Mouse (Mus musculus) hematopoietic multipotent progenitor cell, adult 10-12 weeks (in vitro differentiated cells): ENCODE results near the gene Nup37. TPM values are rescaled to one million over a fixed set of nuclear protein-coding genes. Genes with fewer than 3 reads are reported as not detected.

ENCODE experiments used
- polyA plus RNA-seq: library from polyadenylated mRNA; stranded (reverse); fragments of >175 nt; gene quantifications from 2 replicates; pipeline ENCODE4 v1.2.3, GENCODE M21; 2012; ENCODE audit warnings: low replicate concordance

The Nup37 gene
- polyA plus RNA-seq, result 0.14 and 1.5 TPM in 2 replicates

DNA sequence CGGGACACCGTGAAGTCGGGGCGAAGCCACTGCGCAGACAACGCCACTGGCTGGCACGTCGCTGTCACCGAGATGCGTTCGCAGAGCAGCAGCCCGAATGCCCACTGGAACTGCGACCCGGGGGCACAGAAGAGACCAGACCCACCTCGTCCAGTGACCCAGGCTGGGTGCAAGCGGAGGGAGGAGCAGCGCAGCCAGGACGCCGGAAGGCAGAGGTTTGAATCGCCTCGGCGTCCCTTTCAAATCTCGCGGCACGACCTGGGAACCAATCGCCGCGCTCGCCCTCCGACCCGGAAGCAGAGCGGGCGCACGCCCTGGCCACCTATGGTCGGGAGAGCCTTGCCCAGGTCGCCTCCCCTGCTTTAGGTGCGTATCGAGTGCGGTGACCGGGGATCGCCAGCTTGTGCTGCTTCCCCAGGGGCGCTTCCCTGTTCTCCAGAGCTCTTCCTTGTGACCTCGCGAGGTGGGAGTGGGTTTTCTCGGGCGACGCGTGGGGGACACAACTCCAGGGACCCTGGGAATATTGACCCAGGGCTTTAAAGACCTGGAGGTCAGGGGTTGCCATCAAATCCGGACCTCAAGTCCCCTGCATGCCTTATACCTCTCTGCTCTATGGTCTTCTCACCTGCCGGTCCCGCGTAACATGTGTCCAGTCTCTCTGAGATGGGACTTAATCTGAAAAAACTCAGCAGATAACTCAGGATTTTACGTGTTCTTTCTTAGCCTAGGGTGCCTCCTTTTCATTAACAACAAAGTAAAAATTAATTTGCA lies at the start of gene Nup37, which contains the start of gene Parpbp:
Gene Nup37, plus strand, starts transcription at position 286 of the 771 bp plus-strand sequence.
Gene Parpbp, minus strand, starts transcription at position 235 of the 771 bp plus-strand sequence.

DNA sequence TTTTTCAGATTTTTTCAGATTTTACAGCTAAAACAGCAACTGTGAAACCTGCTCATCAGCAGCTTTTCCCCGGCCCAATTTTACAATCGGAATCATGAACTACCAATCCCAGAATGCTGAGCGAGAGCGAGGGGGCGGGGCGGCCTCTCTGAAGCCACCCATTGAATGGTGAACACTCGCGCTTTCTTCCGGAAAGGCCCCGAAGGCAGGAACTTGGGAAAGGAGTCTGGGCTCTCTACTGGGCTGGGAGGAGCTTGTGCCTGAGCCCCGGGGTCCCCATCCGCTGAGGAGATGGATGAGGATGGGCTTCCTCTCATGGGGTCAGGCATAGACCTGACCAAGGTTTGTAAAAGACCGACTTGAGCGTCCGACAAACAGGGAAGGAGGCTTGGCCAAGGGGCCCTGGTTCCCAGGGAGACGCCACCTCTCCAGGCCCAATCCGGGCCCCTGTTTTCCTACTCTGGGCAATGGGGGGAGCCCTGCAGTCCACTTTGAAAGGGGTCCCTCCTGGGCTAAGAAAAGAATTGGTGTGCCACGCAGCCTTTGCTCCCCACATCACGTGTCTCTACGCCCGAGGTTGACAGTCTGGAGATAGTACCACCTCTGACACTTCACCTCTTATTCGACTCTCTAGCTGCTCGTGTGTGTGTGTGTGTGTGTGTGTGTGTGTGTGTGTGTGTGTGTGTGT lies 54.3 kb downstream of the Nup37 start, which contains the start of gene Washc3:
Gene Washc3, plus strand, starts transcription at position 143 of the 688 bp plus-strand sequence.

Other genes starting within 250 kb of the Nup37 start
- not detected in 2 replicates for gene Pmch, start 55.9 kb upstream of the Nup37 start, polyA plus RNA-seq
- gene Parpbp, start 51 bp upstream of the Nup37 start, polyA plus RNA-seq, result 0.09 and 0.65 TPM in 2 replicates
- 24.0 and 25.8 TPM in 2 replicates for gene Washc3, start 54.1 kb downstream of the Nup37 start, polyA plus RNA-seq
- 1.1 and 1.4 TPM in 2 replicates for gene Dram1, start 232.1 kb downstream of the Nup37 start, polyA plus RNA-seq
- 5.0 and 5.1 TPM in 2 replicates for gene Gnptab, start 232.1 kb downstream of the Nup37 start, polyA plus RNA-seq